Mouse (Mus musculus): ENCODE data around the gene Cd7. TPM values are rescaled to one million over a fixed set of nuclear protein-coding genes. Genes with fewer than 3 reads are reported as not detected.

Gene Cd7
- total RNA-seq, 2 experiments from 2014 or later: 0.43 to 1.3 TPM

DNA sequence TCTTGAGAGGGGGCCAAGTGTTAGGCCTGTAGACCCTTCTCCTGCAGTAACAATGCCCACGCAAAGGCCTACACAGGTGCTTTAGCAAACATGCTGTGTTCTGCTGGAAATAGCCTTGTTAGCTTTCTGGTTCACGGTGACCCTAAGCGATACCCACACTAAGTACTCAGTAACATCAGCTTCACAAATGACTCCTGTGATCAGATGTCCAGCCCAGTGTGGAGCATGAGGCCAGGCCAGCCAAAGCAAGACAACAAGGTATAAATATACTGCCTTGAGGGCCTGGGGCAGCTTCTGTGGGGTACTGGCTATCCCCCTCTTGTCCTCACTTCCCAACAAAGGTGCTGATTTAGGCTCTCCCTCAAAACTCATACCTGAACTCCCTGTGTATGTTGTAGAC, 46.1 kb downstream of the Cd7 start:
- DNase-seq (ENCODE audit: low spot score in 2 of 2): no peak

DNA sequence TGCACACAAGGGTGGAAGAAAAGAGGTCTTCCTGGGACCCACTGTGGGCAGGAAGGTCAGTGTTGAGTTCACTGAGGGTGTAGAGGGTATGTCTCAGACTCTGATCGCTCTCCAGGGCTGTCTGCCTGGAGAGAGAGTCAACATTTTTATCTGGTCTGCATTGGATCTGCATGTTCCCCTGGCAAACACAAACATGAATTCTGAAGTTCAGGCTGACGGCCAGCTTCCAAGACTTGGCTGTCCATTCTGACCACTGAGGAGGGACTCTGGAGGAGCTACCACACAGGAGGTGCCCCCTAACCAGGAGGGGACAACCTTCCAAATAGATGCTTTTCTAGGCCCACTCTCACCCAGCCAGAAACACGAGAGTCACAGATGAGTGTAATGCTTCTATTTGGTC, 47.4 kb downstream of the Cd7 start:
- no peak for DNase-seq (ENCODE audit: low spot score in 2 of 2)

DNA sequence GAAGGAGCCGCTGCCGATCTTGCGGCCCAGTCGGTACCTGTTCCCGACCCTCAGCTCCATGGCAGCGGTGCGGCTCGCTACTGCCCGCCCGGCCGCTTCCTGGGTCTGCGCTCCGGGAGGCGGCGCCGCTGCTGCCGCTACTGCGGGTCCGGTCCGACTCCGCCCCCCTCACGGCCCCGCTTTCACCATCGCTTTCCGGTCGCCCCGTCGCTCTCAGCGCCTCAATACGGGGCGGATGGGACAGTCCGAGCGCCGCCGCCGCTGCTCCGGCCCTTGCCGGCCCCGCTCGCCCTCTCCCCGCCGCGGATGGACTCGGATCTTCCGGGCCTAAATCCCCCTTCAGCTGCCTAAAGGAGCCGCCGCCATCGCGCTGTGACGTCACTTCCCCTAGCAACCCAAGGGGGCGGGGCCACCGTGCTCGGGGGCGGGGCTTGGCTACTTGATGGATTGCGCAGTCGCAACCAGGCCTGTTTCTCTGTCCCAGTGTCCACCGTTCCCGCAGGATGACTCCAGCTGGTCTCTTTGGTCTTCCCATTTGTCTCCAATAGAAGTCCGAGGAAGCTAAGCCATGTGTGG, 48.2 kb downstream of the Cd7 start, which contains the start of gene Csnk1d:
Gene Csnk1d (minus strand): TSS at position 380 of the 576 bp plus-strand sequence.
- peak; percentile 100 for DNase-seq (ENCODE audit: low spot score in 2 of 2)

DNA sequence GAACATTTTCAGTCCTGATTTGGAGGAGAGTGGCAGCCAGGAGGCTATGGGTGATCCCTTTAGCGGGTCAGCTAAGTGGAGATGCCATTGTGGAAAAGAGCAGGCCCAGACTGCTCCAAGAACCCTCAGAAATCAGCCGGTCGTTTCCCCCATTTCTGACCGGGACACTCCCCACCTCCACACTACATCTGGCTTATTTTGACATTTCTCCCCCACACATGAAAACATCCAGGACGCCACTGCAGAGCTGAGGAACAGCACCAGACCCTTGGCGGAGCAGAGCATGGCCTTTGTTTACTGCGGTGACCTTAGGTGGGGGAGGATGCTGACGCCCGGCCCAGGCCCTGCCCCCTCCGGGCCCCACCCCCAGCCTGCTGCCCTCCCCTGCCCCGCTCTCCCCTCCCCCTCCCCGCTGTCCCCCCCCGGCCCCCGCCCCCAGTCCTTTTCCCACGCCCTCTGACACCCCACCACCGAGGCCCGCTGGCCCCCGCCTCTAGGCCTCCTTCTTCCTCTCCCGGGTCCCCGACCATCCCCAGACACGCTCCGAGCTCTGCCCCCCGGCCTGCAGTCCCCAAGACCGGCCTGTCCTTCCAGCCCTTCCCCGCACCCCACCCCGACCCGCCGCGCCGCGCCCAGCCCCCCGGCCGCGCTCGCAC, 49.0 kb downstream of the Cd7 start:
- peak; percentile 51 to 53 for DNase-seq (ENCODE audit: low spot score in 2 of 2)

DNA sequence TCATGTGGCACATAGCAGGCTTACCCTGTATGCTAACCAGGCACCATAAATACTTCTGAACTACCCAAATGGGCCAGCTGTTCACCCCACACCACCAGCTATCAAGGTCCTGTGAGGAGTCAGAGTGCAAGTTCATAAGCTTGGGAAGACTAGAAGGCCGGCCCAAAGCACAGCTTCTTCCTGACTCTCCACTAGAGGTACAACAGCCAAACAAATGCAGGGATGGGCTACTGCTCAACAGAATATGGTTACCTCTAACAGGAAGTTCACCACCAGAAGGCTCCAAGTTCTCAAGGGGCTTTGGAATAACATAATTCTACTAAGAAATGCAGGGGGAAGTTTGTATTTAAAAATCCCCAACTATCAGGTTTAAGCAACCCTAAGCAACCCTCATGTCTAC, 49.7 kb downstream of the Cd7 start:
- DNase-seq (ENCODE audit: low spot score in 2 of 2): no peak

DNA sequence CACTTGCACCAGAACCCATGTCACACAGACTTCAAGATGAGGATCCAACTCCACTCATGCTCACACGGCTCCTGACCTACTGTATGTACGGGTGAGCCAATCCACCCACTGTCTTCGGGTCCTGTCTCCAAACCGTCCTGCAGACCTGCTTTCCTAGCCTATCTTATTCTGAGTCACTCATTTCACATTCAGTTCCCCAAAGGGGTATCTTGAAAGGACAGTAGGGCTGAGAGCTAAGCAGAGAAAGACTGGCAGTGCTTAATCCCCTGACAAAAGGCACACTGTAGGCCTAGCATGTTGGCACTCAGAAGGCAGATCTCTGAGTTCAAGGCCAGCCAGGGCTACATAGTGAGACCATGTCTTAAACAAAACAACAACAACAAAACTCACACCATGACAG, 50.8 kb downstream of the Cd7 start:
- no peak for DNase-seq (ENCODE audit: low spot score in 2 of 2)

DNA sequence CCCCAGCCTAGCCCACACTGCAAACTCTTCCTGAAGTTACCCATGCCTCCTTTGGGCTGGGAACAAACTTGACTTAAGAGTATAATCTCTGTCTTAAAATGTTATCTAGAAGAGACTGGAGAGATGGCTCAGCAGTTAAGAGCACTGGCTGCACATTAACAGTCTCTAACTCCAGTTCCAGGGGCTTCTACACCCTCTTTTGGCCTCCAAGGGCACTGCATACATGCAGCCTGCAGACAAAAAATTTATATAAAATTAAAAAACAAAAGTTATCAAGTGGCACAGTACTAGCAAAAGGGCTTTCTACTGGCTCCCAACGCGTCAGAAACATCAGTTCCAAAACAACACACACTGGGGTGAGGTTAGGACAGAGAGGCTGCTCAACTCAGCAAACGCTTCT, 51.6 kb downstream of the Cd7 start:
- DNase-seq (ENCODE audit: low spot score in 2 of 2): no peak

Other genes with a start within 250 kb of the Cd7 start
- gene Dus1l, start 243.0 kb downstream of the Cd7 start, total RNA-seq (2021): 10 to 100 TPM; 47.8 to 57.2 TPM
- gene Fasn, start 214.9 kb downstream of the Cd7 start, total RNA-seq (2021): 1,000 to 10,000 TPM; 2,155 to 5,020 TPM
- gene Ccdc57, start 106.5 kb downstream of the Cd7 start, total RNA-seq (2021): 10 to 100 TPM; 12.8 to 21.3 TPM
- 1 to 10 TPM; 1.3 to 4.4 TPM for gene Slc16a3, start 90.9 kb downstream of the Cd7 start, total RNA-seq (2021)
- 100 to 1,000 TPM; 108 to 127 TPM for gene Csnk1d, start 48.1 kb downstream of the Cd7 start, total RNA-seq (2021)
- gene Sectm1b, start 24.2 kb upstream of the Cd7 start, total RNA-seq (2021): under 1 TPM in 1 of 2 experiments, not detected in 1; 0.27 TPM
- under 1 TPM in 1 of 2 experiments, not detected in 1; 0.30 TPM for gene Sectm1a, start 41.8 kb upstream of the Cd7 start, total RNA-seq (2021)
- gene Tex19.2, start 79.3 kb upstream of the Cd7 start, total RNA-seq (2021): not detected
- gene Tex19.1, start 106.7 kb upstream of the Cd7 start, total RNA-seq (2021): not detected
- gene Uts2r, start 120.9 kb upstream of the Cd7 start, total RNA-seq (2021): not detected
- 10 to 100 TPM in 1 of 2 experiments, 1 to 10 TPM in 1; 9.0 to 10.1 TPM for gene Hexdc, start 165.0 kb upstream of the Cd7 start, total RNA-seq (2021)
- 10 to 100 TPM; 24.1 to 27.0 TPM for gene Ogfod3, start 165.3 kb upstream of the Cd7 start, total RNA-seq (2021)
- 10 to 100 TPM; 21.7 to 25.2 TPM for gene Cybc1, start 189.9 kb upstream of the Cd7 start, total RNA-seq (2021)
- gene Narf, start 197.8 kb upstream of the Cd7 start, total RNA-seq (2021): 10 to 100 TPM; 14.4 to 15.2 TPM
- gene Foxk2, start 220.6 kb upstream of the Cd7 start, total RNA-seq (2021): 10 to 100 TPM; 41.6 to 45.5 TPM

Data from adrenal gland, adult 18-20 months (tissue).